Mouse (Mus musculus) hematopoietic stem cell, adult 5-6 weeks (primary cell): ENCODE measurements around the gene Zfand5. TPM values are rescaled to one million over a fixed set of nuclear protein-coding genes. Genes with fewer than 3 reads are reported as not detected.

Source experiments
- ATAC-seq, 2 experiments: fragments of 125-278 bp in 1 of 2; replicated peaks in 1 of 2; 2 replicates each; pipeline ENCODE4 v1.8.0; 2016 to 2017; ENCODE audit warnings: inconsistent platforms in 2 of 2, mild to moderate bottlenecking in 2 of 2, moderate number of reproducible peaks in 2 of 2, low read depth in 1 of 2, moderate TSS enrichment in 1 of 2; ENCODE audit not compliant: low FRiP score in 2 of 2, poor library complexity in 2 of 2, severe bottlenecking in 2 of 2, insufficient read depth in 1 of 2, low TSS enrichment in 1 of 2
- total RNA-seq: library from RNA; stranded (forward); fragments of 172-1452, 232-1000 nt; gene quantifications from 2 replicates; pipeline ENCODE4 v1.2.3, GENCODE M21; 2017

The Zfand5 gene
- total RNA-seq, result 233 and 289 TPM in 2 replicates

GRCm38 (mm10) chr19:21271741-21272654, at the start of gene Zfand5:
Gene Zfand5 (plus strand): TSS chr19:21272278.
- ATAC-seq, result peak; percentile 74 to 77

- ATAC-seq, result no peak
Observed at GRCm38 (mm10) chr19:21227131-21227530, 44.9 kb upstream of the Zfand5 start.

- no peak for ATAC-seq
Observed at GRCm38 (mm10) chr19:21227754-21228153, 44.3 kb upstream of the Zfand5 start.

GRCm38 (mm10) chr19:21248730-21249129, 23.3 kb upstream of the Zfand5 start:
- 0 out of 4 replicates have a peak, but pooled peaks of 1 of the 2 experiments have one; percentile 32 for ATAC-seq

GRCm38 (mm10) chr19:21253846-21254245, 18.2 kb upstream of the Zfand5 start:
- ATAC-seq, result no peak

- no peak for ATAC-seq
Observed at GRCm38 (mm10) chr19:21255920-21256319, 16.2 kb upstream of the Zfand5 start.

GRCm38 (mm10) chr19:21259453-21259852, 12.6 kb upstream of the Zfand5 start:
- ATAC-seq, result no peak; a peak in 1 of 4 replicates

GRCm38 (mm10) chr19:21260280-21260679, 11.8 kb upstream of the Zfand5 start:
- peak in 1 of 2 experiments; percentile 51; a peak in 1 of 4 replicates for ATAC-seq

GRCm38 (mm10) chr19:21271186-21271585, 892 bp upstream of the Zfand5 start:
- ATAC-seq, result no peak

GRCm38 (mm10) chr19:21272655-21273284, 692 bp downstream of the Zfand5 start:
- peak; percentile 17 to 43; a peak in 3 of 4 replicates for ATAC-seq

- ATAC-seq, result no peak
Observed at GRCm38 (mm10) chr19:21273440-21273839, 1.4 kb downstream of the Zfand5 start.

GRCm38 (mm10) chr19:21274181-21274591, 2.1 kb downstream of the Zfand5 start:
- peak; percentile 15 to 42; a peak in 2 of 4 replicates for ATAC-seq

- no peak for ATAC-seq
Observed at GRCm38 (mm10) chr19:21274714-21275113, 2.6 kb downstream of the Zfand5 start.

- ATAC-seq, result no peak
Observed at GRCm38 (mm10) chr19:21276317-21276716, 4.2 kb downstream of the Zfand5 start.

GRCm38 (mm10) chr19:21286421-21287097, 14.5 kb downstream of the Zfand5 start:
- ATAC-seq, result peak in 1 of 2 experiments; percentile 67; a peak in 2 of 4 replicates

- ATAC-seq, result no peak
Observed at GRCm38 (mm10) chr19:21297411-21297810, 25.3 kb downstream of the Zfand5 start.

GRCm38 (mm10) chr19:21301787-21302186, 29.7 kb downstream of the Zfand5 start:
- no peak for ATAC-seq

GRCm38 (mm10) chr19:21307755-21308154, 35.7 kb downstream of the Zfand5 start:
- ATAC-seq, result no peak
